Mouse (Mus musculus) embryonic facial prominence, embryonic 15.5 days (tissue): Measurements from ENCODE around the gene Defa37. TPM values are rescaled to one million over a fixed set of nuclear protein-coding genes. Genes with fewer than 3 reads are reported as not detected.
"Not testable (repeated sequence)": the region's sequence is repeated elsewhere in the genome, so short reads cannot be mapped to it uniquely, and the experiment has no call there.

Source experiments
- ATAC-seq: fragments of 200-750 bp; cut with Nextera tagmentation; 2 replicates; pipeline ENCODE4 v1.8.0; 2017; ENCODE audit warnings: low read depth, moderate TSS enrichment; ENCODE audit not compliant: insufficient number of reproducible peaks, low FRiP score, low TSS enrichment
- H3K27ac ChIP-seq: fragments of 300-500 bp; sonication (generic); replicated peaks from 2 replicates; pipeline ENCODE4 v1.5.1; 2015; ENCODE audit warnings: mild to moderate bottlenecking, inconsistent platforms
- H3K27me3 ChIP-seq: fragments of 300-500 bp; sonication (generic); 2 replicates; pipeline ENCODE4 v1.6.1; 2015; ENCODE audit warnings: inconsistent platforms
- H3K36me3 ChIP-seq: fragments of 300-500 bp; sonication (generic); 2 replicates; pipeline ENCODE4 v1.6.1; 2015; ENCODE audit warnings: mild to moderate bottlenecking, inconsistent platforms
- H3K4me1 ChIP-seq: fragments of 300-500 bp; sonication (generic); 2 replicates; pipeline ENCODE4 v1.6.1; 2015; ENCODE audit warnings: inconsistent platforms
- H3K4me2 ChIP-seq: fragments of 300-500 bp; sonication (generic); replicated peaks from 2 replicates; pipeline ENCODE4 v1.6.1; 2015; ENCODE audit warnings: mild to moderate bottlenecking, inconsistent platforms
- H3K4me3 ChIP-seq: fragments of 300-500 bp; sonication (generic); replicated peaks from 2 replicates; pipeline ENCODE4 v1.5.1; 2015; ENCODE audit warnings: mild to moderate bottlenecking, inconsistent platforms
- H3K9ac ChIP-seq: fragments of 300-500 bp; sonication (generic); 2 replicates; pipeline ENCODE4 v1.6.1; 2015; ENCODE audit warnings: inconsistent platforms
- H3K9me3 ChIP-seq: fragments of 300-500 bp; sonication (generic); replicated peaks from 2 replicates; pipeline ENCODE4 v1.6.1; 2016; ENCODE audit warnings: inconsistent platforms
- WGBS: fragments of 180-500 bp; shearing (Covaris S2); methylation state at CpG from one replicate; pipeline ENCODE4 v1.1.7; 2015; 5-methylcytosine and 5-hydroxymethylcytosine counted together
- polyA plus RNA-seq: library from polyadenylated mRNA; unstranded; fragments of >200 nt; fragmentation: Nextera tagmentation; extraction: Ambion mirVana; gene quantifications from 2 replicates; pipeline ENCODE4 v1.2.1, GENCODE M21; 2015

Gene Defa37
- polyA plus RNA-seq: not detected in 2 replicates

DNA sequence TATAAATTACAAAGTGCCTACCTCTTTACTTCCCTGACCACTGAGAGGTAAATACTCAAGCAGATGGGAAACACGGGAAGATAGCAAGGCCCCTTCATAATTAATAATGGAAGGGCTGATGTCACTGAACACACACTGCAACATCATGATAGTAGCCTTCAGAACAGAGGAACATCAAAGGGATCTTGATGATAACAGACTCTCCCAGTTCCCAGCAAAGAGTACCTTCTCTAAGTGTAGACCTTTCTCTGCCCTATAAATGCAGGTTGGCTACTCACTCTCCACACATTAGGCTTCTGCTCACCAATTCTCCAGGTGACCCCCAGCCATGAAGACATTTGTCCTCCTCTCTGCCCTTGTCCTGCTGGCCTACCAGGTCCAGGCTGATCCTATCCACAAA is at the start of gene Defa37:
Gene Defa37, plus strand, starts transcription at position 301 of the 400 bp plus-strand sequence.
- H3K4me2 ChIP-seq, H3K4me3 ChIP-seq, H3K9me3 ChIP-seq, H3K27ac ChIP-seq, H3K9ac ChIP-seq, ATAC-seq, H3K36me3 ChIP-seq, H3K27me3 ChIP-seq, H3K4me1 ChIP-seq: not testable (repeated sequence)
- no CpG with 5 or more reads among the region's 1 CpGs for WGBS

GRCm38 (mm10) chr8:21528732-21529131 is 36.5 kb upstream of the Defa37 start, which contains the start of gene Defa32:
Defa32 (plus strand) TSS chr8:21529032.
- no CpG with 5 or more reads among the region's 2 CpGs for WGBS

DNA sequence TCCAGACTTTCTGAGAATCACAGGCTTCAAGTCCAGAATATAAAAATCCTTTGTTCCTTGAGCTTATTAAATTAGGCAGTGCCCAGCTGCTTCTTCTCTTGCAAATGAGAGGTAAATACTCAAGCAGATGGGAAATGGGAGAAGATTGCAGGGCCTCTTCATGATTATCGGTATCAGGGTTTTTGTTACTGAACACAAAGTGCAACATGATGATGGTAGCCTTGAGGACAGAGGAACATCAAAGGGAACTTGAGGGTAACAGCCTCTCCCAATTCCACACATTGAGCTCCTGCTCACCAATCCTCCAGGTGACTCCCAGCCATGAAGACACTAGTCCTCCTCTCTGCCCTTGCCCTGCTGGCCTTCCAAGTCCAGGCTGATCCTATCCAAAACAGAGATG is 17.5 kb downstream of the Defa37 start, which contains the start of gene Defa28:
Gene Defa28, plus strand, starts transcription at position 301 of the 400 bp plus-strand sequence.
- not testable (repeated sequence) for H3K4me2 ChIP-seq, H3K27ac ChIP-seq, H3K4me1 ChIP-seq, H3K27me3 ChIP-seq, H3K9ac ChIP-seq, H3K4me3 ChIP-seq, ATAC-seq, H3K36me3 ChIP-seq, H3K9me3 ChIP-seq
- WGBS: no CpG with 5 or more reads among the region's 1 CpGs

More at GRCm38 (mm10) chr8:21528732-21529131, 36.5 kb upstream of the Defa37 start, which contains the start of gene Defa32:
- not testable (repeated sequence) for H3K4me3 ChIP-seq, H3K9me3 ChIP-seq, H3K36me3 ChIP-seq, H3K4me1 ChIP-seq, H3K27ac ChIP-seq, H3K9ac ChIP-seq, H3K27me3 ChIP-seq, H3K4me2 ChIP-seq, ATAC-seq

- not testable (repeated sequence) for H3K27ac ChIP-seq, H3K4me1 ChIP-seq, H3K9ac ChIP-seq, ATAC-seq, H3K27me3 ChIP-seq, H3K4me3 ChIP-seq, H3K36me3 ChIP-seq, H3K4me2 ChIP-seq, H3K9me3 ChIP-seq
- no CpG with 5 or more reads among the region's 1 CpGs for WGBS
These were observed 29.2 kb downstream of the Defa37 start, which contains the start of gene Gm7861 for GRCm38 (mm10) chr8:21594408-21594807. Gm7861 (minus strand) TSS chr8:21594508.

Other genes starting within 250 kb of the Defa37 start
- not detected in 2 replicates for gene Defa27, start 249.8 kb upstream of the Defa37 start, polyA plus RNA-seq
- gene Defa29, start 238.4 kb upstream of the Defa37 start, polyA plus RNA-seq: not detected in 2 replicates
- gene Defa2, start 186.9 kb upstream of the Defa37 start, polyA plus RNA-seq: not detected in 2 replicates
- not detected in 2 replicates for gene Defa33, start 173.6 kb upstream of the Defa37 start, polyA plus RNA-seq
- gene Defa36, start 138.0 kb upstream of the Defa37 start, polyA plus RNA-seq: not detected in 2 replicates
- not detected in 2 replicates for gene Gm7849, start 108.8 kb upstream of the Defa37 start, polyA plus RNA-seq
- gene Defa20, start 56.1 kb upstream of the Defa37 start, polyA plus RNA-seq: not detected in 2 replicates
- gene Defa32, start 36.4 kb upstream of the Defa37 start, polyA plus RNA-seq: not detected in 2 replicates
- not detected in 2 replicates for gene Defa28, start 17.6 kb downstream of the Defa37 start, polyA plus RNA-seq
- gene Gm7861, start 29.1 kb downstream of the Defa37 start, polyA plus RNA-seq: not detected in 2 replicates
- gene Defa26, start 52.8 kb downstream of the Defa37 start, polyA plus RNA-seq: not detected in 2 replicates
- not detected in 2 replicates for gene Defa17, start 90.4 kb downstream of the Defa37 start, polyA plus RNA-seq
- not detected in 2 replicates for gene Defa34, start 100.4 kb downstream of the Defa37 start, polyA plus RNA-seq
- gene AY761184, start 138.3 kb downstream of the Defa37 start, polyA plus RNA-seq: not detected in 2 replicates
- not detected in 2 replicates for gene Defa24, start 169.1 kb downstream of the Defa37 start, polyA plus RNA-seq